Mouse (Mus musculus) G1E (cell line): ENCODE measurements around the gene E2f8.

Source experiments
- GATA1 ChIP-seq: IDR thresholded peaks from 2 replicates; pipeline ENCODE4 v1.6.1; 2012; ENCODE audit warnings: borderline replicate concordance, low read length, inconsistent platforms, mixed read lengths
- POLR2AphosphoS5 ChIP-seq: IDR thresholded peaks from 2 replicates; pipeline ENCODE4 v1.6.1; 2012; ENCODE audit warnings: low read depth, low read length, inconsistent platforms; ENCODE audit not compliant: insufficient replicate concordance
- TAL1 ChIP-seq: conservative IDR thresholded peaks from 2 replicates; pipeline ENCODE4 v1.6.1; 2012; ENCODE audit warnings: low read depth, low read length, inconsistent platforms, mixed read lengths

GRCm38 (mm10) chr7:48894763-48895162, 13.4 kb upstream of the E2f8 start:
- no peak for TF ChIP-seq TAL1
- no peak for TF ChIP-seq GATA1
- no peak for TF ChIP-seq POLR2AphosphoS5
